Mouse (Mus musculus): ENCODE data around the gene Ccdc155. TPM values are rescaled to one million over a fixed set of nuclear protein-coding genes. Genes with fewer than 3 reads are reported as not detected.

Gene Ccdc155
- polyA plus RNA-seq, 1 experiment from 2014 or later, result 0.33 TPM

GRCm38 (mm10) chr7:45215673-45216441 is 11.2 kb upstream of the Ccdc155 start, which contains the start of gene Tead2:
TSS of gene Tead2 (plus strand) at chr7:45215753.
- WGBS, result under 1% methylated on average over 51 of the region's 55 CpGs
- peaks cover 13% of the 10 kb centered on the region; the same call in 1 of the 2 replicates for H3K4me1 ChIP-seq (ENCODE audit: control insufficient read depth, insufficient read depth, low read length)
- peak; percentile 60 for ATAC-seq (ENCODE audit: low FRiP score, low TSS enrichment)
- no peaks in the 10 kb centered on the region for H3K9me3 ChIP-seq (ENCODE audit: control insufficient read depth, low read length)
- peak within 1 kb of the TSS; percentile 68 for H3K4me2 ChIP-seq (ENCODE audit: low read length)
- peak within 1 kb of the TSS; percentile 72 for H3K9ac ChIP-seq (replicated peaks; ENCODE audit: low read length)
- peaks cover 7% of the 10 kb centered on the region for H3K36me3 ChIP-seq (ENCODE audit: control insufficient read depth, insufficient read depth, low read length)
- peaks cover 16% of the 10 kb centered on the region for H3K27me3 ChIP-seq (ENCODE audit: control insufficient read depth, insufficient read depth, low read length)
- peak within 1 kb of the TSS; percentile 48 for H3K4me3 ChIP-seq (replicated peaks; ENCODE audit: low read depth, low read length)
- peak; percentile 67 for DNase-seq
- peak within 1 kb of the TSS; percentile 83 for H3K27ac ChIP-seq (replicated peaks; ENCODE audit: low read depth, low read length)

- H3K4me1 ChIP-seq (ENCODE audit: control insufficient read depth, insufficient read depth, low read length), result peaks cover 13% of the 10 kb centered on the region; the same call in 1 of the 2 replicates
- DNase-seq (no peak), ATAC-seq (ENCODE audit: low FRiP score, low TSS enrichment) (no peak)
- no peak overlapping the region for H3K4me2 ChIP-seq (ENCODE audit: low read length)
- H3K9me3 ChIP-seq (ENCODE audit: control insufficient read depth, low read length), result no peaks in the 10 kb centered on the region
- H3K27ac ChIP-seq (replicated peaks; ENCODE audit: low read depth, low read length), result no peak overlapping the region
- H3K4me3 ChIP-seq (replicated peaks; ENCODE audit: low read depth, low read length), result no peak overlapping the region
- peaks cover 3% of the 10 kb centered on the region; the same call in 1 of the 2 replicates for H3K36me3 ChIP-seq (ENCODE audit: control insufficient read depth, insufficient read depth, low read length)
- H3K9ac ChIP-seq (replicated peaks; ENCODE audit: low read length), result no peak overlapping the region
- H3K27me3 ChIP-seq (ENCODE audit: control insufficient read depth, insufficient read depth, low read length), result peaks cover 16% of the 10 kb centered on the region
- 74% methylated on average over 5 of the region's 5 CpGs for WGBS
Measured at GRCm38 (mm10) chr7:45213708-45214107, 9.0 kb upstream of the Ccdc155 start.

- Histone ChIP-seq H3K9ac (replicated peaks; ENCODE audit: low read length) (no peak overlapping the region), H3K4me3 (replicated peaks; ENCODE audit: low read depth, low read length) (no peak overlapping the region), H3K4me2 (ENCODE audit: low read length) (no peak overlapping the region), H3K4me1 (ENCODE audit: control insufficient read depth, insufficient read depth, low read length) (peaks cover 11% of the 10 kb centered on the region; the same call in 1 of the 2 replicates), H3K36me3 (ENCODE audit: control insufficient read depth, insufficient read depth, low read length) (no peaks in the 10 kb centered on the region), H3K9me3 (ENCODE audit: control insufficient read depth, low read length) (no peaks in the 10 kb centered on the region), H3K27me3 (ENCODE audit: control insufficient read depth, insufficient read depth, low read length) (peaks cover 16% of the 10 kb centered on the region), H3K27ac (replicated peaks; ENCODE audit: low read depth, low read length) (no peak overlapping the region)
- 74% methylated on average over 7 of the region's 7 CpGs for WGBS
- DNase-seq (no peak), ATAC-seq (ENCODE audit: low FRiP score, low TSS enrichment) (no peak)
Measured at GRCm38 (mm10) chr7:45212356-45212755, 7.7 kb upstream of the Ccdc155 start.

- Histone ChIP-seq H3K27ac (replicated peaks; ENCODE audit: low read depth, low read length) (no peak within 1 kb of the TSS), H3K9me3 (ENCODE audit: control insufficient read depth, low read length) (no peaks in the 10 kb centered on the region), H3K4me1 (ENCODE audit: control insufficient read depth, insufficient read depth, low read length) (peaks cover 6% of the 10 kb centered on the region; the same call in 1 of the 2 replicates), H3K4me2 (ENCODE audit: low read length) (peak within 1 kb of the TSS; percentile 28; the same call in 1 of the 2 replicates), H3K27me3 (ENCODE audit: control insufficient read depth, insufficient read depth, low read length) (peaks cover 16% of the 10 kb centered on the region), H3K36me3 (ENCODE audit: control insufficient read depth, insufficient read depth, low read length) (no peaks in the 10 kb centered on the region), H3K9ac (replicated peaks; ENCODE audit: low read length) (no peak within 1 kb of the TSS), H3K4me3 (replicated peaks; ENCODE audit: low read depth, low read length) (no peak within 1 kb of the TSS)
- WGBS, result 10% methylated on average over 17 of the region's 17 CpGs
- ATAC-seq (ENCODE audit: low FRiP score, low TSS enrichment), result no peak
- DNase-seq, result no peak
Measured at GRCm38 (mm10) chr7:45211851-45212251, 7.2 kb upstream of the Ccdc155 start, which contains the start of gene Dkkl1. TSS of gene Dkkl1 (minus strand) at chr7:45212147.

GRCm38 (mm10) chr7:45211070-45211469 is 6.4 kb upstream of the Ccdc155 start:
- peaks cover 16% of the 10 kb centered on the region for H3K27me3 ChIP-seq (ENCODE audit: control insufficient read depth, insufficient read depth, low read length)
- no peaks in the 10 kb centered on the region for H3K36me3 ChIP-seq (ENCODE audit: control insufficient read depth, insufficient read depth, low read length)
- ATAC-seq (ENCODE audit: low FRiP score, low TSS enrichment), result no peak
- no peak overlapping the region for H3K4me3 ChIP-seq (replicated peaks; ENCODE audit: low read depth, low read length)
- no peak overlapping the region for H3K27ac ChIP-seq (replicated peaks; ENCODE audit: low read depth, low read length)
- no peaks in the 10 kb centered on the region for H3K4me1 ChIP-seq (ENCODE audit: control insufficient read depth, insufficient read depth, low read length)
- no peak for DNase-seq
- no peaks in the 10 kb centered on the region for H3K9me3 ChIP-seq (ENCODE audit: control insufficient read depth, low read length)
- 82% methylated on average over 10 of the region's 10 CpGs for WGBS
- no peak overlapping the region for H3K4me2 ChIP-seq (ENCODE audit: low read length)
- H3K9ac ChIP-seq (replicated peaks; ENCODE audit: low read length), result no peak overlapping the region

- Histone ChIP-seq H3K27me3 (ENCODE audit: control insufficient read depth, insufficient read depth, low read length) (peaks cover 16% of the 10 kb centered on the region), H3K4me2 (ENCODE audit: low read length) (no peak overlapping the region), H3K36me3 (ENCODE audit: control insufficient read depth, insufficient read depth, low read length) (no peaks in the 10 kb centered on the region), H3K4me1 (ENCODE audit: control insufficient read depth, insufficient read depth, low read length) (no peaks in the 10 kb centered on the region), H3K4me3 (replicated peaks; ENCODE audit: low read depth, low read length) (no peak overlapping the region), H3K27ac (replicated peaks; ENCODE audit: low read depth, low read length) (no peak overlapping the region), H3K9ac (replicated peaks; ENCODE audit: low read length) (no peak overlapping the region), H3K9me3 (ENCODE audit: control insufficient read depth, low read length) (no peaks in the 10 kb centered on the region)
- ATAC-seq (ENCODE audit: low FRiP score, low TSS enrichment), result no peak
- 83% methylated on average over 6 of the region's 6 CpGs for WGBS
- DNase-seq, result no peak
Measured at GRCm38 (mm10) chr7:45208260-45208659, 3.6 kb upstream of the Ccdc155 start.

GRCm38 (mm10) chr7:45202654-45203053 is 2.0 kb downstream of the Ccdc155 start:
- Histone ChIP-seq H3K4me1 (ENCODE audit: control insufficient read depth, insufficient read depth, low read length) (no peaks in the 10 kb centered on the region), H3K9ac (replicated peaks; ENCODE audit: low read length) (no peak overlapping the region), H3K9me3 (ENCODE audit: control insufficient read depth, low read length) (no peaks in the 10 kb centered on the region), H3K27me3 (ENCODE audit: control insufficient read depth, insufficient read depth, low read length) (no peaks in the 10 kb centered on the region), H3K4me3 (replicated peaks; ENCODE audit: low read depth, low read length) (no peak overlapping the region), H3K4me2 (ENCODE audit: low read length) (no peak overlapping the region), H3K27ac (replicated peaks; ENCODE audit: low read depth, low read length) (no peak overlapping the region), H3K36me3 (ENCODE audit: control insufficient read depth, insufficient read depth, low read length) (no peaks in the 10 kb centered on the region)
- 62% methylated on average over 10 of the region's 10 CpGs for WGBS
- ATAC-seq (ENCODE audit: low FRiP score, low TSS enrichment) (no peak), DNase-seq (no peak)

- H3K9ac ChIP-seq (replicated peaks; ENCODE audit: low read length), result no peak overlapping the region
- no peaks in the 10 kb centered on the region for H3K9me3 ChIP-seq (ENCODE audit: control insufficient read depth, low read length)
- no peak overlapping the region for H3K4me2 ChIP-seq (ENCODE audit: low read length)
- 82% methylated on average over 11 of the region's 11 CpGs for WGBS
- no peaks in the 10 kb centered on the region for H3K36me3 ChIP-seq (ENCODE audit: control insufficient read depth, insufficient read depth, low read length)
- no peaks in the 10 kb centered on the region for H3K27me3 ChIP-seq (ENCODE audit: control insufficient read depth, insufficient read depth, low read length)
- no peak overlapping the region for H3K4me3 ChIP-seq (replicated peaks; ENCODE audit: low read depth, low read length)
- DNase-seq (no peak), ATAC-seq (ENCODE audit: low FRiP score, low TSS enrichment) (no peak)
- no peaks in the 10 kb centered on the region for H3K4me1 ChIP-seq (ENCODE audit: control insufficient read depth, insufficient read depth, low read length)
- no peak overlapping the region for H3K27ac ChIP-seq (replicated peaks; ENCODE audit: low read depth, low read length)
Measured at GRCm38 (mm10) chr7:45198961-45199360, 5.7 kb downstream of the Ccdc155 start.

- Histone ChIP-seq H3K27ac (replicated peaks; ENCODE audit: low read depth, low read length) (no peak overlapping the region), H3K9me3 (ENCODE audit: control insufficient read depth, low read length) (no peaks in the 10 kb centered on the region), H3K4me2 (ENCODE audit: low read length) (0 out of 2 replicates have a peak overlapping the region, but pooled peaks have one; percentile 10), H3K4me1 (ENCODE audit: control insufficient read depth, insufficient read depth, low read length) (no peaks in the 10 kb centered on the region), H3K27me3 (ENCODE audit: control insufficient read depth, insufficient read depth, low read length) (no peaks in the 10 kb centered on the region), H3K9ac (replicated peaks; ENCODE audit: low read length) (no peak overlapping the region; the same call in 1 of the 2 replicates), H3K4me3 (replicated peaks; ENCODE audit: low read depth, low read length) (no peak overlapping the region), H3K36me3 (ENCODE audit: control insufficient read depth, insufficient read depth, low read length) (no peaks in the 10 kb centered on the region)
- DNase-seq (peak; percentile 90), ATAC-seq (ENCODE audit: low FRiP score, low TSS enrichment) (peak; percentile 46; the same call in 1 of the 2 replicates)
- 10% methylated on average over 5 of the region's 5 CpGs for WGBS
Measured at GRCm38 (mm10) chr7:45198435-45198834, 6.3 kb downstream of the Ccdc155 start.

Data from midbrain, embryonic 14.5 days (tissue).